Mouse (Mus musculus) G1E (cell line): ENCODE results near the gene Egfl7.

ENCODE experiments used
- GATA1 ChIP-seq: IDR thresholded peaks from 2 replicates; pipeline ENCODE4 v1.6.1; 2012; ENCODE audit warnings: borderline replicate concordance, low read length, inconsistent platforms, mixed read lengths
- GATA2 ChIP-seq: IDR thresholded peaks from 2 replicates; pipeline ENCODE4 v1.6.1; 2012; ENCODE audit warnings: low read depth, low read length, inconsistent platforms, borderline replicate concordance
- POLR2AphosphoS5 ChIP-seq: IDR thresholded peaks from 2 replicates; pipeline ENCODE4 v1.6.1; 2012; ENCODE audit warnings: low read depth, low read length, inconsistent platforms; ENCODE audit not compliant: insufficient replicate concordance

DNA sequence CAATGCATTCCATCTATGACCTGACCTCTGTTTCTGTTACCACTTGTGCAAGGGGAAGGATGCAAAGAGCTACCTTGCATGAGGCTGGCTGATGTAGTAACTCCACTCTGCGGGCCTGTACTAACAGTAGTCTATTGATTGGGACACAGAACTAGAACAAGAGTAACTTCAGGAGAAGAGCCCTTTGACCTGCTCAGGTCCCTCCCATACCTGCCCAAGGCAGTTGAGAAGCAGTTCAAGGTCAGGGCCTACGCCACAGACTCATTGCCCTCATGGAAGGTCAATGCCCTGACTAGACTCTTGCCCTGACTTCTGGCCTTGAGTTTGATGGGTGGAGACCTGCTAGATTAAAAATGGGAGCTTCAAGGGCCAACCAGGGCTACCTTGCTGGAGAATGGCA is 20.9 kb downstream of the Egfl7 start:
- TF ChIP-seq POLR2AphosphoS5 (no peak), GATA2 (no peak), GATA1 (no peak)
